Mouse (Mus musculus): ENCODE results near the gene Chp1. TPM values are rescaled to one million over a fixed set of nuclear protein-coding genes. Genes with fewer than 3 reads are reported as not detected.

The Chp1 gene
- polyA plus RNA-seq, 1 experiment = 134 TPM

Other genes starting within 250 kb of the Chp1 start
- 5.5 and 6.4 TPM in 2 replicates for gene Dll4, start 221.9 kb upstream of the Chp1 start, polyA plus RNA-seq (2012; rRNA removed)
- gene Chac1, start 196.5 kb upstream of the Chp1 start, polyA plus RNA-seq (2012; rRNA removed) = 1.4 and 1.5 TPM in 2 replicates
- 11.1 and 13.1 TPM in 2 replicates for gene Ino80, start 70.0 kb upstream of the Chp1 start, polyA plus RNA-seq (2012; rRNA removed)
- 3.1 TPM in 2 replicates for gene Exd1, start 70 bp upstream of the Chp1 start, polyA plus RNA-seq (2012; rRNA removed)
- gene Nusap1, start 70.6 kb downstream of the Chp1 start, polyA plus RNA-seq (2012; rRNA removed) = 1.6 TPM in 2 replicates
- 2.5 and 3.6 TPM in 2 replicates for gene Oip5, start 70.8 kb downstream of the Chp1 start, polyA plus RNA-seq (2012; rRNA removed)
- 18.4 and 20.0 TPM in 2 replicates for gene Ndufaf1, start 115.1 kb downstream of the Chp1 start, polyA plus RNA-seq (2012; rRNA removed)
- 17.4 and 21.7 TPM in 2 replicates for gene Rtf1, start 127.4 kb downstream of the Chp1 start, polyA plus RNA-seq (2012; rRNA removed)
- gene Itpka, start 194.6 kb downstream of the Chp1 start, polyA plus RNA-seq (2012; rRNA removed) = 0.55 and 0.75 TPM in 2 replicates
- gene Ltk, start 212.7 kb downstream of the Chp1 start, polyA plus RNA-seq (2012; rRNA removed) = 0.19 and 0.34 TPM in 2 replicates
- gene Rpap1, start 239.8 kb downstream of the Chp1 start, polyA plus RNA-seq (2012; rRNA removed) = 12.0 and 13.7 TPM in 2 replicates